Comparison of ENCODE assay signal across 24 mouse cellular contexts in genomic region chr7:31107781-31108180, GRCm38 (mm10). TPM values are rescaled to one million over a fixed set of nuclear protein-coding genes. Genes with fewer than 3 reads are reported as not detected.
DNase-seq lines count a peak whose midpoint lies in the region; ATAC-seq and TF ChIP-seq lines count a peak whose summit lies in the region.
"Had no signal": no experiment of that assay in that cellular context is flagged by ENCODE, and none has a peak within 500 bp of the region (broad histone marks: within the 10 kb centered on the region; RNA-seq: fewer than 3 reads in every experiment).

No protein-coding gene starts in this region.

- 68% methylated on average over 11 of the region's 11 CpGs for WGBS in kidney, adult 2 months
- WGBS in kidney, embryonic 15.5 days = 87% methylated on average over 11 of the region's 11 CpGs

- H3K27me3 ChIP-seq in kidney, adult 2 months (replicated peaks; ENCODE audit: control insufficient read depth, insufficient read depth, low read length) = no peaks in the 10 kb centered on the region
- H3K27me3 ChIP-seq in kidney, embryonic 15.5 days = no peaks in the 10 kb centered on the region
- H3K27me3 ChIP-seq: forebrain, embryonic 13.5 days; hindbrain, embryonic 12.5 days; hindbrain, embryonic 15.5 days had no signal

- ATAC-seq in kidney, embryonic 15.5 days (replicated peaks; ENCODE audit: low FRiP score) = no peak
- ATAC-seq: activated CD4-positive, CD25-positive, alpha-beta regulatory T cell, adult 4 months; forebrain, embryonic 13.5 days; forebrain, embryonic 16.5 days had no signal

- no peak overlapping the region for H3K4me2 ChIP-seq in kidney, embryonic 15.5 days
- H3K4me2 ChIP-seq: forebrain, embryonic 13.5 days; heart, embryonic 13.5 days; hindbrain, embryonic 12.5 days; hindbrain, embryonic 15.5 days had no signal

- intact Hi-C loops in heart, postnatal 14 days (cut with DNase I) = no loop called here

- no peak overlapping the region for H3K9ac ChIP-seq in kidney, embryonic 15.5 days
- H3K9ac ChIP-seq: forebrain, embryonic 13.5 days; heart, embryonic 13.5 days; hindbrain, embryonic 12.5 days; hindbrain, embryonic 15.5 days had no signal

- no peak for TF ChIP-seq POLR2A in kidney, adult 2 months (IDR thresholded peaks at IDR 0.05; ENCODE audit: low read depth, low read length)

- TF ChIP-seq CTCF in kidney, adult 2 months (conservative IDR thresholded peaks at IDR 0.05; ENCODE audit: insufficient read depth, insufficient read length, low read depth, low read length) = no peak

- peak overlapping the region; percentile 46 for H3K27ac ChIP-seq in kidney, adult 2 months (ENCODE audit: insufficient read depth, low read depth, low read length)
- no peak overlapping the region for H3K27ac ChIP-seq in kidney, embryonic 15.5 days
- H3K27ac ChIP-seq: forebrain, embryonic 10.5 days; forebrain, embryonic 13.5 days; heart, adult 2 months; heart, embryonic 10.5 days; heart, embryonic 13.5 days; hindbrain, embryonic 12.5 days; hindbrain, embryonic 15.5 days had no signal

- H3K36me3 ChIP-seq in kidney, adult 2 months (ENCODE audit: control insufficient read depth, insufficient read depth, low read length) = no peaks in the 10 kb centered on the region
- no peaks in the 10 kb centered on the region for H3K36me3 ChIP-seq in kidney, embryonic 15.5 days
- H3K36me3 ChIP-seq: forebrain, embryonic 10.5 days; heart, embryonic 10.5 days; heart, embryonic 13.5 days; hindbrain, embryonic 12.5 days; hindbrain, embryonic 15.5 days had no signal

- H3K4me3 ChIP-seq in kidney, adult 2 months (ENCODE audit: insufficient read depth, low read depth, low read length) = no peak overlapping the region
- H3K4me3 ChIP-seq in kidney, embryonic 15.5 days (replicated peaks) = no peak overlapping the region
- H3K4me3 ChIP-seq: forebrain, embryonic 10.5 days; forebrain, embryonic 13.5 days; heart, adult 2 months; heart, embryonic 10.5 days; heart, embryonic 13.5 days; hindbrain, embryonic 12.5 days; hindbrain, embryonic 15.5 days had no signal

- no peaks in the 10 kb centered on the region for H3K9me3 ChIP-seq in kidney, embryonic 15.5 days (replicated peaks)
- H3K9me3 ChIP-seq: forebrain, embryonic 10.5 days; forebrain, embryonic 13.5 days; heart, embryonic 10.5 days; heart, embryonic 13.5 days; hindbrain, embryonic 12.5 days; hindbrain, embryonic 15.5 days had no signal

- peak; percentile 32 for DNase-seq in cerebellum, adult 9-10 months
- no peak for DNase-seq in cerebellum, postnatal 25 days
- peak; percentile 88 for DNase-seq in heart, adult 11 months
- no peak for DNase-seq in heart, postnatal 14 days
- peak; percentile 92 for DNase-seq in kidney, adult 2 months
- peak; percentile 64 to 88 for DNase-seq in kidney, postnatal 25 days
- no peak for DNase-seq in kidney, postnatal 10 days
- DNase-seq: adrenal gland, adult 8-10 months; adrenal gland, postnatal 25 days; cerebellum, adult 11-12 months; cerebellum, adult 8-10 months; cerebellum, postnatal 36 days; gastrocnemius, postnatal 14 days; heart, adult 2 months had no signal

- H3K4me1 ChIP-seq in kidney, adult 2 months (ENCODE audit: control insufficient read depth, insufficient read depth, low read length) = peaks cover 33% of the 10 kb centered on the region
- H3K4me1 ChIP-seq in kidney, embryonic 15.5 days = peaks cover 30% of the 10 kb centered on the region
- H3K4me1 ChIP-seq: forebrain, embryonic 13.5 days; hindbrain, embryonic 15.5 days had no signal

RNA-seq across cellular contexts. Expression of gene Hpn, which starts 7.3 kb away (rescaled TPM):
- 1 to 10 TPM; 2.1 to 2.3 TPM for total RNA-seq in heart, postnatal 14 days (2021)
- polyA plus RNA-seq in kidney, adult 2 months (2012; rRNA removed) = 626 and 739 TPM in 2 replicates
- 40.6 and 45.0 TPM in 2 replicates for polyA plus RNA-seq in kidney, embryonic 15.5 days (2015; fragmentation: Nextera tagmentation; extraction: Ambion mirVana)
- polyA plus RNA-seq: forebrain, embryonic 13.5 days; forebrain, embryonic 16.5 days had no signal

RNA-seq across cellular contexts. Expression of gene Scn1b, which starts 19.0 kb away (rescaled TPM):
- total RNA-seq in heart, postnatal 14 days (2021) = 10 to 100 TPM; 17.9 to 18.4 TPM
- polyA plus RNA-seq in kidney, adult 2 months (2012; rRNA removed) = 25.1 and 27.9 TPM in 2 replicates
- polyA plus RNA-seq in kidney, embryonic 15.5 days (2015; fragmentation: Nextera tagmentation; extraction: Ambion mirVana) = 1.4 and 2.0 TPM in 2 replicates
- polyA plus RNA-seq: activated CD4-positive, CD25-positive, alpha-beta regulatory T cell, adult 4 months had no signal

RNA-seq across cellular contexts. Expression of gene Fxyd3, which starts 31.3 kb away (rescaled TPM):
- 1 to 10 TPM; 2.7 to 5.2 TPM for total RNA-seq in heart, postnatal 14 days (2021)
- 4.8 and 5.1 TPM in 2 replicates for polyA plus RNA-seq in kidney, adult 2 months (2012; rRNA removed)
- 14.3 and 14.8 TPM in 2 replicates for polyA plus RNA-seq in kidney, embryonic 15.5 days (2015; fragmentation: Nextera tagmentation; extraction: Ambion mirVana)
- total RNA-seq: hematopoietic stem cell, adult 5-6 weeks had no signal
- polyA plus RNA-seq: activated CD4-positive, CD25-positive, alpha-beta regulatory T cell, adult 4 months; forebrain, embryonic 13.5 days had no signal

RNA-seq across cellular contexts. Expression of gene Gramd1a, which starts 47.9 kb away (rescaled TPM):
- 10 to 100 TPM; 30.3 to 34.1 TPM for total RNA-seq in heart, postnatal 14 days (2021)
- 53.8 and 57.1 TPM in 2 replicates for polyA plus RNA-seq in kidney, adult 2 months (2012; rRNA removed)
- polyA plus RNA-seq in kidney, embryonic 15.5 days (2015; fragmentation: Nextera tagmentation; extraction: Ambion mirVana) = 60.6 and 69.5 TPM in 2 replicates

RNA-seq across cellular contexts. Expression of gene Lgi4, which starts 48.6 kb away (rescaled TPM):
- total RNA-seq in heart, postnatal 14 days (2021) = 1 to 10 TPM; 2.8 to 3.5 TPM
- polyA plus RNA-seq in kidney, adult 2 months (2012; rRNA removed) = 0.99 and 2.2 TPM in 2 replicates
- polyA plus RNA-seq in kidney, embryonic 15.5 days (2015; fragmentation: Nextera tagmentation; extraction: Ambion mirVana) = 0.34 and 0.44 TPM in 2 replicates
- total RNA-seq: hematopoietic stem cell, adult 5-6 weeks had no signal

Comparison
In these comparisons a context has a peak if more than half of its experiments do, and no peak if none do; other contexts are left out.
1. DNase-seq: peak in cerebellum, adult 9-10 months (single experiment), heart, adult 11 months (single experiment), kidney, adult 2 months (single experiment) and kidney, postnatal 25 days (2 of 2); none in cerebellum, postnatal 25 days (0 of 2), heart, postnatal 14 days (0 of 2) and kidney, postnatal 10 days (single experiment).
2. RNA of gene Hpn, which starts 7.3 kb away (polyA plus RNA-seq): 626 to 739 TPM in kidney, adult 2 months; 40.6 to 45.0 TPM in kidney, embryonic 15.5 days; every median in the first group is over 10 times any median in the second.